Mouse (Mus musculus): ENCODE data around the gene Fam71e2.

- no peak for TF ChIP-seq EP300 (optimal IDR thresholded peaks at IDR 0.05)
- no peak for TF ChIP-seq CTCF (IDR thresholded peaks at IDR 0.05; ENCODE audit: low read depth)
Observed at GRCm38 (mm10) chr7:4771202-4771601, at the start of gene Fam71e2.
